Mouse (Mus musculus) left cerebral cortex, adult 6 months (tissue): ENCODE measurements around the gene Nfkbie. TPM values are rescaled to one million over a fixed set of nuclear protein-coding genes. Genes with fewer than 3 reads are reported as not detected.

ENCODE experiments used
- long read RNA-seq, 2 experiments: library from polyadenylated mRNA; unstranded; transcript quantifications; one replicate each; pipeline ENCODE4 v2.0.0; 2019 to 2020
- polyA plus RNA-seq: library from polyadenylated mRNA; unstranded; fragments of <200 nt; fragmentation: Nextera tagmentation; gene quantifications from 2 replicates; pipeline ENCODE4 v1.2.3, GENCODE M21; 2021

The Nfkbie gene
- 1.2 and 1.3 TPM in 2 replicates for polyA plus RNA-seq
- long read RNA-seq, experiment 1, transcript Nfkbie-201 (6 exons, 2,435 nt): major isoform, 19 of 23 reads
- long read RNA-seq, experiment 1, partial matches to known transcripts: 1 of 23 reads
- long read RNA-seq, experiment 1, other reads (novel, unspliced or antisense): 2 of 23 reads
- long read RNA-seq, experiment 2, partial matches to known transcripts: 0 of 3 reads
- long read RNA-seq, experiment 2, other reads (novel, unspliced or antisense): 0 of 3 reads

GRCm38 (mm10) chr17:45555452-45556106, at the start of gene Nfkbie:
Nfkbie (plus strand) TSS chr17:45555703.

GRCm38 (mm10) chr17:45506700-45507189, 48.8 kb upstream of the Nfkbie start, which contains the start of gene Aars2:
Aars2 (plus strand) TSS chr17:45506841.

GRCm38 (mm10) chr17:45523263-45523662, 32.2 kb upstream of the Nfkbie start, which contains the start of gene Tcte1:
Tcte1 (plus strand) TSS chr17:45523434.

GRCm38 (mm10) chr17:45549617-45550181, 5.8 kb upstream of the Nfkbie start, which contains the start of gene Tmem151b:
Tmem151b (minus strand) TSS chr17:45549677.

GRCm38 (mm10) chr17:45563655-45564530, 8.4 kb downstream of the Nfkbie start, which contains the start of gene Slc35b2:
Slc35b2 (plus strand) TSS chr17:45563874.

GRCm38 (mm10) chr17:45573087-45573779, 17.7 kb downstream of the Nfkbie start, which contains the start of gene Hsp90ab1:
Hsp90ab1 (minus strand) TSS chr17:45573271.

GRCm38 (mm10) chr17:45599446-45600242, 44.1 kb downstream of the Nfkbie start, which contains the start of gene Slc29a1:
Slc29a1 (minus strand) TSS chr17:45599606.

GRCm38 (mm10) chr17:45601877-45602304, 46.4 kb downstream of the Nfkbie start, which contains the start of gene Mymx:
Mymx (minus strand) TSS chr17:45602102.

Other genes starting within 250 kb of the Nfkbie start
- 16.7 and 22.2 TPM in 2 replicates for gene Cdc5l, start 122.0 kb upstream of the Nfkbie start, polyA plus RNA-seq
- gene Spats1, start 80.3 kb upstream of the Nfkbie start, polyA plus RNA-seq: 5.6 and 6.1 TPM in 2 replicates
- gene Aars2, start 48.9 kb upstream of the Nfkbie start, polyA plus RNA-seq: 12.7 and 12.8 TPM in 2 replicates
- 6.8 and 8.7 TPM in 2 replicates for gene Tcte1, start 32.3 kb upstream of the Nfkbie start, polyA plus RNA-seq
- gene Tmem151b, start 6.0 kb upstream of the Nfkbie start, polyA plus RNA-seq: 27.5 and 36.1 TPM in 2 replicates
- 62.4 and 73.3 TPM in 2 replicates for gene Slc35b2, start 8.2 kb downstream of the Nfkbie start, polyA plus RNA-seq
- gene Hsp90ab1, start 17.6 kb downstream of the Nfkbie start, polyA plus RNA-seq: 2,554 and 3,060 TPM in 2 replicates
- 21.0 and 24.4 TPM in 2 replicates for gene Slc29a1, start 43.9 kb downstream of the Nfkbie start, polyA plus RNA-seq
- gene Mymx, start 46.4 kb downstream of the Nfkbie start, polyA plus RNA-seq: not detected in 2 replicates
- gene Capn11, start 103.6 kb downstream of the Nfkbie start, polyA plus RNA-seq: 0.04 TPM in 1 of 2 replicates, not detected in the other
- gene Mrpl14, start 130.6 kb downstream of the Nfkbie start, polyA plus RNA-seq: 156 and 161 TPM in 2 replicates
- 58.3 and 80.9 TPM in 2 replicates for gene Tmem63b, start 131.2 kb downstream of the Nfkbie start, polyA plus RNA-seq
- gene 1600014C23Rik, start 178.1 kb downstream of the Nfkbie start, polyA plus RNA-seq: 1.1 TPM in 2 replicates